Mouse (Mus musculus): ENCODE data around the gene Cd72. TPM values are rescaled to one million over a fixed set of nuclear protein-coding genes. Genes with fewer than 3 reads are reported as not detected.
"Not testable (repeated sequence)": the region's sequence is repeated elsewhere in the genome, so short reads cannot be mapped to it uniquely, and the experiment has no call there.

Gene Cd72
- polyA plus RNA-seq, 1 experiment from 2014 or later, result 5.2 TPM

GRCm38 (mm10) chr4:43492101-43492820 is 37.8 kb upstream of the Cd72 start:
- peak overlapping the region; percentile 92 for H3K27ac ChIP-seq
- H3K4me2 ChIP-seq, result peak overlapping the region; percentile 40
- H3K36me3 ChIP-seq, result peaks cover 8% of the 10 kb centered on the region; the same call in 1 of the 2 replicates
- peaks cover 11% of the 10 kb centered on the region for H3K4me1 ChIP-seq
- peak overlapping the region; percentile 21 for H3K4me3 ChIP-seq (replicated peaks)
- ATAC-seq (ENCODE audit: insufficient read depth, low FRiP score, low read depth), result no peak
- no peak overlapping the region for H3K9ac ChIP-seq
- no peaks in the 10 kb centered on the region for H3K27me3 ChIP-seq (replicated peaks)
- WGBS, result 41% methylated on average over 12 of the region's 12 CpGs
- no peaks in the 10 kb centered on the region for H3K9me3 ChIP-seq

GRCm38 (mm10) chr4:43490801-43491200 is 36.4 kb upstream of the Cd72 start:
- no peak overlapping the region for H3K27ac ChIP-seq
- WGBS, result 68% methylated on average over 5 of the region's 5 CpGs

GRCm38 (mm10) chr4:43489611-43490010 is 35.2 kb upstream of the Cd72 start:
- no peak overlapping the region for H3K9ac ChIP-seq
- no peaks in the 10 kb centered on the region for H3K36me3 ChIP-seq
- no peak overlapping the region for H3K27ac ChIP-seq
- WGBS, result 93% methylated on average over 3 of the region's 3 CpGs
- no peaks in the 10 kb centered on the region for H3K9me3 ChIP-seq
- no peak overlapping the region for H3K4me3 ChIP-seq (replicated peaks)
- no peak for ATAC-seq (ENCODE audit: insufficient read depth, low FRiP score, low read depth)
- H3K27me3 ChIP-seq (replicated peaks), result no peaks in the 10 kb centered on the region
- H3K4me2 ChIP-seq, result no peak overlapping the region
- 0 out of 2 replicates have a peak, but pooled peaks cover 3% of the 10 kb centered on the region for H3K4me1 ChIP-seq

More at GRCm38 (mm10) chr4:43490801-43491200, 36.4 kb upstream of the Cd72 start:
- Histone ChIP-seq H3K9ac (no peak overlapping the region), H3K36me3 (no peaks in the 10 kb centered on the region), H3K4me2 (no peak overlapping the region), H3K4me1 (0 out of 2 replicates have a peak, but pooled peaks cover 3% of the 10 kb centered on the region), H3K9me3 (no peaks in the 10 kb centered on the region), H3K27me3 (replicated peaks) (no peaks in the 10 kb centered on the region), H3K4me3 (replicated peaks) (no peak overlapping the region)
- no peak for ATAC-seq (ENCODE audit: insufficient read depth, low FRiP score, low read depth)

GRCm38 (mm10) chr4:43485666-43486065 is 31.2 kb upstream of the Cd72 start:
- not testable (repeated sequence) for ATAC-seq (ENCODE audit: insufficient read depth, low FRiP score, low read depth); H3K9ac ChIP-seq; H3K27me3 ChIP-seq (replicated peaks); H3K4me2 ChIP-seq; H3K4me1 ChIP-seq; H3K27ac ChIP-seq; H3K4me3 ChIP-seq (replicated peaks); H3K36me3 ChIP-seq; H3K9me3 ChIP-seq
- 79% methylated on average over 5 of the region's 5 CpGs for WGBS

GRCm38 (mm10) chr4:43483535-43484091 is 29.2 kb upstream of the Cd72 start, which contains the start of gene Sit1:
Sit1 (minus strand) TSS chr4:43483734.
- no peak within 1 kb of the TSS for H3K4me2 ChIP-seq
- no peaks in the 10 kb centered on the region for H3K4me1 ChIP-seq
- no peak within 1 kb of the TSS for H3K27ac ChIP-seq
- H3K27me3 ChIP-seq (replicated peaks), result no peaks in the 10 kb centered on the region
- no peak for ATAC-seq (ENCODE audit: insufficient read depth, low FRiP score, low read depth)
- H3K36me3 ChIP-seq, result no peaks in the 10 kb centered on the region
- no peak within 1 kb of the TSS for H3K4me3 ChIP-seq (replicated peaks)
- no peak within 1 kb of the TSS for H3K9ac ChIP-seq
- no peaks in the 10 kb centered on the region for H3K9me3 ChIP-seq
- 56% methylated on average over 12 of the region's 12 CpGs for WGBS

GRCm38 (mm10) chr4:43482591-43482990 is 28.2 kb upstream of the Cd72 start:
- Histone ChIP-seq H3K4me2 (no peak overlapping the region), H3K9me3 (no peaks in the 10 kb centered on the region), H3K4me3 (replicated peaks) (no peak overlapping the region), H3K27ac (no peak overlapping the region), H3K9ac (no peak overlapping the region), H3K27me3 (replicated peaks) (no peaks in the 10 kb centered on the region), H3K4me1 (no peaks in the 10 kb centered on the region), H3K36me3 (no peaks in the 10 kb centered on the region)
- WGBS, result 68% methylated on average over 10 of the region's 10 CpGs
- ATAC-seq (ENCODE audit: insufficient read depth, low FRiP score, low read depth), result no peak

GRCm38 (mm10) chr4:43481894-43482456 is 27.5 kb upstream of the Cd72 start:
- H3K27me3 ChIP-seq (replicated peaks), result no peaks in the 10 kb centered on the region
- H3K9me3 ChIP-seq, result no peaks in the 10 kb centered on the region
- no peaks in the 10 kb centered on the region for H3K4me1 ChIP-seq
- no peaks in the 10 kb centered on the region for H3K36me3 ChIP-seq
- 68% methylated on average over 7 of the region's 7 CpGs for WGBS
- no peak overlapping the region for H3K27ac ChIP-seq
- ATAC-seq (ENCODE audit: insufficient read depth, low FRiP score, low read depth), result no peak
- H3K4me3 ChIP-seq (replicated peaks), result no peak overlapping the region
- no peak overlapping the region for H3K4me2 ChIP-seq
- H3K9ac ChIP-seq, result no peak overlapping the region

- no peak overlapping the region for H3K4me3 ChIP-seq (replicated peaks)
- no peak for ATAC-seq (ENCODE audit: insufficient read depth, low FRiP score, low read depth)
- H3K4me1 ChIP-seq, result no peaks in the 10 kb centered on the region
- no peaks in the 10 kb centered on the region for H3K9me3 ChIP-seq
- H3K27ac ChIP-seq, result no peak overlapping the region
- H3K9ac ChIP-seq, result no peak overlapping the region
- H3K36me3 ChIP-seq, result no peaks in the 10 kb centered on the region
- WGBS, result 77% methylated on average over 5 of the region's 5 CpGs
- no peaks in the 10 kb centered on the region for H3K27me3 ChIP-seq (replicated peaks)
- no peak overlapping the region for H3K4me2 ChIP-seq
These were observed 26.6 kb upstream of the Cd72 start for GRCm38 (mm10) chr4:43480985-43481384.

GRCm38 (mm10) chr4:43478906-43479832 is 24.7 kb upstream of the Cd72 start:
- Histone ChIP-seq H3K27me3 (replicated peaks) (no peaks in the 10 kb centered on the region), H3K4me2 (peak overlapping the region; percentile 35; the same call in 1 of the 2 replicates), H3K9me3 (no peaks in the 10 kb centered on the region), H3K4me1 (no peaks in the 10 kb centered on the region), H3K9ac (no peak overlapping the region), H3K27ac (no peak overlapping the region), H3K4me3 (replicated peaks) (no peak overlapping the region), H3K36me3 (no peaks in the 10 kb centered on the region)
- WGBS, result 44% methylated on average over 24 of the region's 24 CpGs
- ATAC-seq (ENCODE audit: insufficient read depth, low FRiP score, low read depth), result no peak

- WGBS, result 38% methylated on average over 8 of the region's 8 CpGs
These were observed 24.1 kb upstream of the Cd72 start for GRCm38 (mm10) chr4:43478534-43478858.

GRCm38 (mm10) chr4:43477857-43478533 is 23.6 kb upstream of the Cd72 start:
- Histone ChIP-seq H3K4me1 (no peaks in the 10 kb centered on the region), H3K4me3 (replicated peaks) (peak overlapping the region; percentile 37), H3K27me3 (replicated peaks) (no peaks in the 10 kb centered on the region), H3K36me3 (no peaks in the 10 kb centered on the region), H3K4me2 (peak overlapping the region; percentile 57), H3K9me3 (no peaks in the 10 kb centered on the region), H3K9ac (peak overlapping the region; percentile 9; the same call in 1 of the 2 replicates), H3K27ac (peak overlapping the region; percentile 26; the same call in 1 of the 2 replicates)
- ATAC-seq (ENCODE audit: insufficient read depth, low FRiP score, low read depth), result peak; percentile 88; the same call in 1 of the 2 replicates
- WGBS, result 20% methylated on average over 11 of the region's 11 CpGs

More at GRCm38 (mm10) chr4:43478534-43478858, 24.1 kb upstream of the Cd72 start:
- H3K4me2 ChIP-seq, result peak overlapping the region; percentile 57
- peak overlapping the region; percentile 26; the same call in 1 of the 2 replicates for H3K27ac ChIP-seq
- peak overlapping the region; percentile 37 for H3K4me3 ChIP-seq (replicated peaks)
- no peaks in the 10 kb centered on the region for H3K36me3 ChIP-seq
- H3K9me3 ChIP-seq, result no peaks in the 10 kb centered on the region
- H3K9ac ChIP-seq, result peak overlapping the region; percentile 9; the same call in 1 of the 2 replicates
- no peaks in the 10 kb centered on the region for H3K27me3 ChIP-seq (replicated peaks)
- no peak for ATAC-seq (ENCODE audit: insufficient read depth, low FRiP score, low read depth)
- H3K4me1 ChIP-seq, result no peaks in the 10 kb centered on the region
